Mouse (Mus musculus): Measurements from ENCODE around the gene Tlr6. TPM values are rescaled to one million over a fixed set of nuclear protein-coding genes. Genes with fewer than 3 reads are reported as not detected.

The Tlr6 gene
- polyA plus RNA-seq, 1 experiment, result 0.87 TPM

GRCm38 (mm10) chr5:64907906-64908305 is 52.0 kb downstream of the Tlr6 start:
- H3K36me3 ChIP-seq (ENCODE audit: control insufficient read depth, insufficient read depth), result no peaks in the 10 kb centered on the region
- TF ChIP-seq CEBPB (IDR thresholded peaks at IDR 0.05; ENCODE audit: low read depth) (no peak), MAX (IDR thresholded peaks at IDR 0.05) (no peak), FOSL1 (IDR thresholded peaks at IDR 0.05; ENCODE audit: insufficient read depth, low read length, poor library complexity, severe bottlenecking) (no peak), CTCF (IDR thresholded peaks at IDR 0.05; ENCODE audit: control insufficient read depth, insufficient read depth, insufficient read length) (no peak), USF1 (IDR thresholded peaks at IDR 0.05; ENCODE audit: low read depth) (no peak), MYOD1 (IDR thresholded peaks at IDR 0.05; ENCODE audit: control insufficient read depth, insufficient read length, low read depth) (no peak), MYOG (IDR thresholded peaks at IDR 0.05; ENCODE audit: control insufficient read depth, extremely low read depth, insufficient read length) (no peak)
- H3K79me3 ChIP-seq (ENCODE audit: low read depth), result no peaks in the 10 kb centered on the region
- H3K27me3 ChIP-seq (ENCODE audit: control insufficient read depth, insufficient read depth, insufficient read length), result no peaks in the 10 kb centered on the region
- H3ac ChIP-seq (ENCODE audit: control insufficient read depth, insufficient read length, low read depth), result no peak overlapping the region
- H3K4me3 ChIP-seq (ENCODE audit: insufficient read depth, poor library complexity, severe bottlenecking), result no peak overlapping the region
- H3K79me2 ChIP-seq (ENCODE audit: control insufficient read depth, insufficient read depth), result no peaks in the 10 kb centered on the region

- no peak overlapping the region for H3K4me3 ChIP-seq (ENCODE audit: insufficient read depth, poor library complexity, severe bottlenecking)
- no peaks in the 10 kb centered on the region for H3K79me3 ChIP-seq (ENCODE audit: low read depth)
- no peaks in the 10 kb centered on the region for H3K79me2 ChIP-seq (ENCODE audit: control insufficient read depth, insufficient read depth)
- no peaks in the 10 kb centered on the region for H3K36me3 ChIP-seq (ENCODE audit: control insufficient read depth, insufficient read depth)
- no peaks in the 10 kb centered on the region for H3K27me3 ChIP-seq (ENCODE audit: control insufficient read depth, insufficient read depth, insufficient read length)
- no peak overlapping the region for H3ac ChIP-seq (ENCODE audit: control insufficient read depth, insufficient read length, low read depth)
- TF ChIP-seq FOSL1 (IDR thresholded peaks at IDR 0.05; ENCODE audit: insufficient read depth, low read length, poor library complexity, severe bottlenecking) (no peak), MYOG (IDR thresholded peaks at IDR 0.05; ENCODE audit: control insufficient read depth, extremely low read depth, insufficient read length) (no peak), CTCF (IDR thresholded peaks at IDR 0.05; ENCODE audit: control insufficient read depth, insufficient read depth, insufficient read length) (no peak), CEBPB (IDR thresholded peaks at IDR 0.05; ENCODE audit: low read depth) (no peak), MYOD1 (IDR thresholded peaks at IDR 0.05; ENCODE audit: control insufficient read depth, insufficient read length, low read depth) (no peak), USF1 (IDR thresholded peaks at IDR 0.05; ENCODE audit: low read depth) (no peak), MAX (IDR thresholded peaks at IDR 0.05) (no peak)
Observed at GRCm38 (mm10) chr5:64905516-64906271, 54.2 kb downstream of the Tlr6 start.

Small RNA genes lying within 50 kb of the gene (microRNA-seq; reads per million reads assigned to microRNA genes)
- gene Mir574 (ENCODE audit: borderline microRNAs expressed), result 261 reads per million, percentile 80 among the genes with 10 or more reads in this experiment

Other genes starting within 250 kb of the Tlr6 start
- gene Klf3, start 156.7 kb downstream of the Tlr6 start, polyA plus RNA-seq (2012; fragmentation: generic; extraction: Trizol), result 9.5 TPM
- gene Tlr1, start 26.5 kb downstream of the Tlr6 start, polyA plus RNA-seq (2012; fragmentation: generic; extraction: Trizol), result 0.01 TPM
- gene Fam114a1, start 10.0 kb upstream of the Tlr6 start, polyA plus RNA-seq (2012; fragmentation: generic; extraction: Trizol), result 14.0 TPM
- gene Tmem156, start 132.0 kb upstream of the Tlr6 start, polyA plus RNA-seq (2012; fragmentation: generic; extraction: Trizol), result not detected
- 9.9 TPM for gene Klhl5, start 147.4 kb upstream of the Tlr6 start, polyA plus RNA-seq (2012; fragmentation: generic; extraction: Trizol)
- gene Wdr19, start 239.6 kb upstream of the Tlr6 start, polyA plus RNA-seq (2012; fragmentation: generic; extraction: Trizol), result 2.9 TPM

Data from C2C12 (cell line).